Mouse (Mus musculus) layer of hippocampus, postnatal 14 days (tissue): Measurements from ENCODE around the gene Lypd1. TPM values are rescaled to one million over a fixed set of nuclear protein-coding genes. Genes with fewer than 3 reads are reported as not detected.

Source experiments
- total RNA-seq, 2 experiments: library from RNA; stranded (reverse); gene quantifications; 2 replicates each; pipeline ENCODE4 v1.2.3; 2021

The Lypd1 gene
- total RNA-seq, 2 experiments from 2014 or later, result 98.2 to 104 TPM

Other genes starting within 250 kb of the Lypd1 start
- gene Gpr39, start 236.1 kb downstream of the Lypd1 start, total RNA-seq, result under 1 TPM; 0.24 to 0.28 TPM